Mouse (Mus musculus) granulocyte monocyte progenitor cell, adult 5-6 weeks (primary cell): ENCODE data around the gene Osbpl2. TPM values are rescaled to one million over a fixed set of nuclear protein-coding genes. Genes with fewer than 3 reads are reported as not detected.

Source experiments
- ATAC-seq: replicated peaks from 2 replicates; pipeline ENCODE4 v1.8.0; 2016; ENCODE audit warnings: mild to moderate bottlenecking, moderate TSS enrichment, inconsistent platforms; ENCODE audit not compliant: poor library complexity, severe bottlenecking
- total RNA-seq, 2 experiments: library from RNA; stranded (forward) in 1 of 2; stranded (reverse) in 1 of 2; fragments of 200-712, 200-1000 nt in 1 of 2; fragments of >200 nt in 1 of 2; fragmentation: Nextera tagmentation in 1 of 2; gene quantifications; 2 replicates each; pipeline ENCODE4 v1.2.3; 2014 to 2017

Gene Osbpl2
- total RNA-seq, 2 experiments from 2014 or later, result 27.3 to 35.1 TPM

DNA sequence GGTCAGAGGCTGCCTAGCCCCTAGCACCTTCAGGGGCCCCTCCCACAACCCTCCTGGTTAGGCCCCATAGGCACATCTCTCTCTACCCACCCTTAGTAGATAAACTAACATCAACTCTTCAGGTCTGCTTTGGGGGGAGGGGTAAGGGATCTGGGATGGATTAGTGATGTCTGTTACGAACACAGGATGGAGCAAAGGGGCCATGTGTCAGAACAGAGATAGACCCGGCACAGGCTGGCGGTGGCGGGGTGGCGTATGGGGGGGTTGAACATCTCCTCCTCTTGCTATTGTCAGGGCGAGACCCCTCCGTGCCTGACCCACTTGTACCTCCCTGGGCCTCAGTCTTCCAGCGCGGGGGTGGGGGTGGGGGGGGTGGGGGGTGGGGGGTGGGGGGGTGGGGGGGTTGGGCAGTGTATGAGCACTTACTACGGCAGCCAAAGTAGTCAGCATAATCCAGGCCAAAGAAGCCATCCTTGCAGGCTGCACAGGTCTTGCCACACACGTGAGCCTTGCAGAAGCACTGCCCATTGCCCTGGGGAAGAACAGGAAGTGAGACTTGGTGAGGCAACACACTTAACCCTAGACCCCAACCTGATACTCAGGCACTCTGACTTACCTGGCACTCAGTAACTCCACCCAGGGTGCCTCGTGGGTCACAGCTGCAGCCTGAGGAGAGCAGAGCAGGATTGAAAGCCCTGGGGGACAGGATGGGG, 77.7 kb downstream of the Osbpl2 start:
- peak; percentile 92 for ATAC-seq

DNA sequence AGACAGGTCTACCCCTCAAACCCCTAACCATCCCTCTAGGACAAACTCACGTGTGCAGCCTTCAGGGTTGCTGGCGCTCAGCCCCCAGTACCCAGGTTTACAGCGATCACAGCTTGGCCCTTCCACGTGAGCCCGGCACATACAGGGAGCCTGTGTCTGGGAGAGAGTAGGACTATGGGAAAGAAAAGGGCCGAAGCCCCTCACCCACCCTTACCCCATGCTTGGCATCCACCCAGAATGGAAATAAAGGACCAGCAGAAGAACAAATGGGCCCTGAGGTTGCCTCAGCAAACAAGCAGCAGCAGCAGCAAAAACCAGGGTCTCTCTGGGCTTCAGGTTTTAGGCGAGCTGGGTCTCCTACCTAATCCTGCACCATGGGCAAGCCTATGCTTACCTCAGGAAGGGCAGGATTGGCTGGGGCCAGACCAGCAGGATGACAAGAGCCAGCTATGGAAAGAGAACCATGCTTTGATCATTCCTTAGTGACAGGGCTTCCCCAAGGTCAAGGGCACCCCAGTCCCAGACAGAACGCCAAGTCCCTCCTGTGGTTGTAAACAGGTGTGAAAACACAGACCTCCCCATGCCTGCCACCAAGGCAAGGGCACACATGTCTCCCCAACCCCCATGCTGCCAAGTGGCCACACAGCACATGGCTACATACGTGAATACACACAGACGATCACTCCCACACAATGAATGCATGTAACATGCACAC, 78.4 kb downstream of the Osbpl2 start:
- no peak; the same call in 1 of the 2 replicates for ATAC-seq

- ATAC-seq, result no peak
Measured at GRCm38 (mm10) chr2:180198782-180199181, 79.7 kb downstream of the Osbpl2 start.

DNA sequence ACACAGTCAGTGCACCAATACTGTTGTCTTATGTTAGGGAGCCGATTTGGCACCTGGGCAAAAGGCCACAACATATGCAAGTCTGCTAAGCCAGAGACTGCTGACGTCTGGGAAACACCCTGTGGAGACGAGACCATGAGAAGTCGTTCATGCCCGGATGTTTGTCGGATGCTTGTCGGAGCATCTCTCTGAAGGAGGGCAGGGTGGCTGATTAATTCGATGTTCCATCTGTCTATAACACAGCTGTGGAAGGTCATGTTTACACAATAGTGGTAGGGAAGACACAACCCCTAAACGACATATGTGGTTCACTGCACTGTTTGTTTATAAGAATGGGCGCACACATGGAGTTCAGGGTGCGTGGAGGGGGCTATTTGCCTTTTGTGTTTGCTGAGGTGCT, 81.6 kb downstream of the Osbpl2 start:
- ATAC-seq, result no peak

DNA sequence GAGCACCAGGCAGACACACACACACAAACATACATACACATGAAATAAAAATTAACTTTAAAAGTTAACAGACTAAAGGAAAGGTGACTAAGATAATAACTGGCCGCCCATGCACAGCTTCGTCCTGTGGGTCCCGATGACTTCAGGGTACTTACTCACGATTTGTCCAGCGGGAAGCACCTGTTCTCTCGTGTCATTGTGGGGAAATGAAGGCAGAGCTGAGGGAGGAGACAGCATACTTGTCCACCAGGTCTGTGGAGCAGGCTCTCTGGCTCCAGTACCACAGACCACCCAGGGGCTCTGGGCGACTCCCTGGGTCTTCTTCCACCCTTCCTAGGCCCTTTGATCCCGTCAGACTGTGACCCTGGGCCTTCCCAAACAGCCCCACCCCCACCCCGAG, 82.2 kb downstream of the Osbpl2 start:
- ATAC-seq, result no peak

GRCm38 (mm10) chr2:180202263-180202662, 83.2 kb downstream of the Osbpl2 start:
- peak; percentile 26; the same call in 1 of the 2 replicates for ATAC-seq

GRCm38 (mm10) chr2:180202805-180203204, 83.7 kb downstream of the Osbpl2 start:
- peak; percentile 83 for ATAC-seq

DNA sequence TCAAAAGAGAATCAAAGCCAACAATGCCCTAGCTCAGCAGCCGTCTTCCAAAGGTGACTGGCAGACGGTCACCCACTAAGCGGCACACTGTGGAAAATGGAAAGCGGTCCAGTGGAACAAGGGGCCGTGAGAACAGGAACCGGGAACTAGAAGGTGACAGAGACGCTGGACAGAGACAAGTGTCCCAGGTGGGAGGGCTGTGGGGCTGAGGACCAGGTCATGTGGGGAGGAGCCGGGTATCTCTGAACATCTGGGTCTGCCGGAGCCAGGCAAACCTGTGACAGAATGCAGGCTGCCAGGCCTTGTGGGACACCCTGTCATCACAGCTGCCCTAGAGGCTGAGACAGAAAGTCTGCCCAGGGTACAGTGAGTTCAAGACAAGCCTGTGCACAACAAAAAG, 85.4 kb downstream of the Osbpl2 start:
- no peak for ATAC-seq

GRCm38 (mm10) chr2:180205083-180205955, 86.2 kb downstream of the Osbpl2 start:
- ATAC-seq, result no peak

DNA sequence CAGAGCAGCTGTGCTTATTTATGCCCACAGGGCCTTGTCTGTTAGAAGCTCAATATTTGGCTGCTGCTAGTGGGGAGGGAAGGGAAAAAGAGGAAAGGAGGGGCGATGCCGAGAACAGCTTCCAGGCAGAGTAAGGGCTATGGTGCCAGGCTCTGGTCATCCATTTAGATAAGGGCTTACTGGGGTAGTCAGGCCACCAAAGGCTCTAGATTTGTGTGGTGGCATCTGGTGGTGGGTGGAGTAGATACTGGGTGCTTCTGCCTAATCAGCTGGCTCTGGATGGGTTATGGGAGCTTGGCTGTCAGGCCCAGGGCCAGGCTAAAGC, 86.8 kb downstream of the Osbpl2 start:
- no peak for ATAC-seq

- peak; percentile 32; the same call in 1 of the 2 replicates for ATAC-seq
Measured at GRCm38 (mm10) chr2:180207840-180208239, 88.7 kb downstream of the Osbpl2 start.

DNA sequence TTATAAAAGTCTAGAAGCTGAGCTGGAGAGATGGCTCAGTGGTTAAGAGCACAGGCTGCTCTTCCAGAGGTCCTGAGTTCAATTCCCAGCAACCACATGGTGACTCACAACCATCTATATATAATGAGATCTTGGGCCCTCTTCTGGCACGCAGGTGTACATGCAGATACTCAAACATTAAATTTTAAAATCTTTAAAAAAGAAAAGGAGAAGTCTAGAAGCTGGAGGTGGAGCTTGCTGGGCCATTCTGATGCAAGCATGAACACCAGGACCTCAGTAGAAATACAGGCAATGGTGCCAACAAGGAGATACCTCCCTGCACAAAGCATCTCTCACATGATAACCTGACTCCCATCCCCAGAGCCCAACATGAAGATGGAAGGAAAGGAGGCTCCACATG, 89.9 kb downstream of the Osbpl2 start:
- ATAC-seq, result peak; percentile 26; the same call in 1 of the 2 replicates

DNA sequence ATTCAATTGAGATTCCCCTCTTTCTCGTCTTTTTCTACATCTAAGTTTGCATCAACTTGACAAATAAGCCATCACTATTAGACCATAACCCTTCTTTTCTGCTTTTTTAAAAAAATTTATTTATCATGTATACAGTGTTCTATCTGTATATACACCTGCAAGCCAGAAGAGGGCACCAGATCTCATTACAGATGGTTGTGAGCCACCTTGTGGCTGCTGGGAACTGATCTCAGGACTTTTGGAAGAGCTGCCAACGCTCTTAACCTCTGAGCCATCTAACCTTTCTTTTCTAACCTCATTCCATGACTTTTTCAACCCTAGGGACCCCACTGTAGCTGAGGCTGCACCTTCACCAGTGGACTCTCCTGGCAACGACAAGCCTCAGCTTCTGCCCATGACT, 93.1 kb downstream of the Osbpl2 start:
- ATAC-seq, result no peak

Other genes starting within 250 kb of the Osbpl2 start
- 12.6 and 17.2 TPM in 2 replicates for gene Taf4, start 142.7 kb upstream of the Osbpl2 start, total RNA-seq (2014; fragmentation: Nextera tagmentation)
- 13.5 and 14.1 TPM in 2 replicates for gene Taf4, start 142.7 kb upstream of the Osbpl2 start, total RNA-seq (2017)
- 11.6 and 17.2 TPM in 2 replicates for gene Lsm14b, start 94.3 kb upstream of the Osbpl2 start, total RNA-seq (2014; fragmentation: Nextera tagmentation)
- 20.2 and 22.3 TPM in 2 replicates for gene Lsm14b, start 94.3 kb upstream of the Osbpl2 start, total RNA-seq (2017)
- gene Psma7, start 76.9 kb upstream of the Osbpl2 start, total RNA-seq (2014; fragmentation: Nextera tagmentation), result 385 and 398 TPM in 2 replicates
- gene Psma7, start 76.9 kb upstream of the Osbpl2 start, total RNA-seq (2017), result 503 and 523 TPM in 2 replicates
- 3.2 and 7.7 TPM in 2 replicates for gene Ss18l1, start 76.8 kb upstream of the Osbpl2 start, total RNA-seq (2014; fragmentation: Nextera tagmentation)
- 2.4 and 3.6 TPM in 2 replicates for gene Ss18l1, start 76.8 kb upstream of the Osbpl2 start, total RNA-seq (2017)
- 15.8 and 17.7 TPM in 2 replicates for gene Mtg2, start 48.7 kb upstream of the Osbpl2 start, total RNA-seq (2014; fragmentation: Nextera tagmentation)
- 13.1 and 19.1 TPM in 2 replicates for gene Mtg2, start 48.7 kb upstream of the Osbpl2 start, total RNA-seq (2017)
- not detected in 2 replicates for gene Hrh3, start 14.8 kb upstream of the Osbpl2 start, total RNA-seq (2014; fragmentation: Nextera tagmentation)
- gene Hrh3, start 14.8 kb upstream of the Osbpl2 start, total RNA-seq (2017), result not detected in 2 replicates
- gene Adrm1, start 52.2 kb downstream of the Osbpl2 start, total RNA-seq (2014; fragmentation: Nextera tagmentation), result 101 and 102 TPM in 2 replicates
- 48.5 and 74.2 TPM in 2 replicates for gene Adrm1, start 52.2 kb downstream of the Osbpl2 start, total RNA-seq (2017)
- gene Lama5, start 106.6 kb downstream of the Osbpl2 start, total RNA-seq (2014; fragmentation: Nextera tagmentation), result 0.06 TPM in 1 of 2 replicates, not detected in the other
- gene Lama5, start 106.6 kb downstream of the Osbpl2 start, total RNA-seq (2017), result 0.05 TPM in 1 of 2 replicates, not detected in the other
- 3,456 and 3,912 TPM in 2 replicates for gene Rps21, start 138.1 kb downstream of the Osbpl2 start, total RNA-seq (2014; fragmentation: Nextera tagmentation)
- gene Rps21, start 138.1 kb downstream of the Osbpl2 start, total RNA-seq (2017), result 1,093 and 2,216 TPM in 2 replicates
- 13.3 and 25.8 TPM in 2 replicates for gene Cables2, start 154.2 kb downstream of the Osbpl2 start, total RNA-seq (2014; fragmentation: Nextera tagmentation)
- gene Cables2, start 154.2 kb downstream of the Osbpl2 start, total RNA-seq (2017), result 7.4 and 15.0 TPM in 2 replicates
- gene Rbbp8nl, start 170.6 kb downstream of the Osbpl2 start, total RNA-seq (2014; fragmentation: Nextera tagmentation), result not detected in 2 replicates
- gene Rbbp8nl, start 170.6 kb downstream of the Osbpl2 start, total RNA-seq (2017), result not detected in 2 replicates
- gene Gata5, start 215.4 kb downstream of the Osbpl2 start, total RNA-seq (2014; fragmentation: Nextera tagmentation), result not detected in 2 replicates
- not detected in 2 replicates for gene Gata5, start 215.4 kb downstream of the Osbpl2 start, total RNA-seq (2017)